In genomic region chr13:67683841-67684240, GRCm38 (mm10) we compare ENCODE assay signal across 7 mouse cellular contexts. TPM values are rescaled to one million over a fixed set of nuclear protein-coding genes. Genes with fewer than 3 reads are reported as not detected.
DNase-seq lines count a peak whose midpoint lies in the region; ATAC-seq and TF ChIP-seq lines count a peak whose summit lies in the region.
"Not testable (repeated sequence)": the region's sequence is repeated elsewhere in the genome, so short reads cannot be mapped to it uniquely, and the experiment has no call there.

No protein-coding gene starts in this region.

- peak overlapping the region; percentile 45 for H3K4me3 ChIP-seq in brown adipose tissue, adult 24 weeks (ENCODE audit: insufficient read depth, low read depth, low read length)
- peak overlapping the region; percentile 72 for H3K4me3 ChIP-seq in forebrain, embryonic 12.5 days (replicated peaks)
- peak overlapping the region; percentile 89 for H3K4me3 ChIP-seq in heart, embryonic 15.5 days
- peak overlapping the region; percentile 74 for H3K4me3 ChIP-seq in intestine, embryonic 16.5 days (ENCODE audit: low read length)
- H3K4me3 ChIP-seq in liver, adult 2 months (ENCODE audit: insufficient read depth, low read depth, low read length), result peak overlapping the region; percentile 10; the same call in 1 of the 2 replicates
- H3K4me3 ChIP-seq in neural tube, embryonic 14.5 days (ENCODE audit: low read depth, low read length), result peak overlapping the region; percentile 57

- not testable (repeated sequence) for H3K4me1 ChIP-seq in brown adipose tissue, adult 24 weeks (ENCODE audit: control insufficient read depth, insufficient read depth, insufficient read length, low read length); forebrain, embryonic 12.5 days; heart, embryonic 15.5 days (replicated peaks); intestine, embryonic 16.5 days (ENCODE audit: control insufficient read depth, insufficient read depth, low read length); liver, adult 2 months (ENCODE audit: control insufficient read depth, insufficient read depth, low read length); neural tube, embryonic 14.5 days (ENCODE audit: control insufficient read depth, insufficient read depth, low read length)

- not testable (repeated sequence) for H3K27me3 ChIP-seq in forebrain, embryonic 12.5 days; heart, embryonic 15.5 days; intestine, embryonic 16.5 days (replicated peaks; ENCODE audit: control insufficient read depth, insufficient read depth, low read length); liver, adult 2 months (ENCODE audit: control insufficient read depth, insufficient read depth, low read length); neural tube, embryonic 14.5 days (ENCODE audit: control insufficient read depth, insufficient read depth, low read length)

- TF ChIP-seq CTCF in liver, adult 2 months (IDR thresholded peaks at IDR 0.05; ENCODE audit: low read depth, low read length), result not testable (repeated sequence)

- peak overlapping the region; percentile 67 for H3K4me2 ChIP-seq in forebrain, embryonic 12.5 days
- peak overlapping the region; percentile 91 for H3K4me2 ChIP-seq in heart, embryonic 15.5 days
- peak overlapping the region; percentile 37 for H3K4me2 ChIP-seq in intestine, embryonic 16.5 days (ENCODE audit: low read depth, low read length)
- peak overlapping the region; percentile 43 for H3K4me2 ChIP-seq in neural tube, embryonic 14.5 days (ENCODE audit: low read depth, low read length)

- WGBS in forebrain, embryonic 12.5 days, result 78% methylated on average over 2 of the region's 2 CpGs
- 70% methylated on average over 2 of the region's 2 CpGs for WGBS in heart, embryonic 15.5 days
- WGBS in intestine, embryonic 16.5 days, result 59% methylated on average over 2 of the region's 2 CpGs
- 74% methylated on average over 2 of the region's 2 CpGs for WGBS in liver, adult 2 months
- 74% methylated on average over 2 of the region's 2 CpGs for WGBS in neural tube, embryonic 14.5 days

- ATAC-seq in forebrain, embryonic 12.5 days (ENCODE audit: low FRiP score), result peak; percentile 45; the same call in 1 of the 2 replicates
- not testable (repeated sequence) for ATAC-seq in heart, embryonic 15.5 days (replicated peaks; ENCODE audit: insufficient number of reproducible peaks, insufficient read depth, low FRiP score, low read depth)
- ATAC-seq in intestine, embryonic 16.5 days, result peak; percentile 65
- 0 out of 2 replicates have a peak, but pooled peaks have one; percentile 14 for ATAC-seq in megakaryocyte, adult 5-6 weeks (ENCODE audit: poor library complexity, severe bottlenecking)
- peak; percentile 25 for ATAC-seq in neural tube, embryonic 14.5 days (ENCODE audit: low read depth)

- not testable (repeated sequence) for TF ChIP-seq POLR2A in liver, adult 2 months (IDR thresholded peaks at IDR 0.05; ENCODE audit: extremely low read depth, insufficient read depth, low read length)

- DNase-seq in liver, adult 2 months (ENCODE audit: extremely low read depth, low read depth, low spot score), result not testable (repeated sequence)

- peak overlapping the region; percentile 38; the same call in 1 of the 2 replicates for H3K9ac ChIP-seq in forebrain, embryonic 12.5 days
- peak overlapping the region; percentile 79; the same call in 1 of the 2 replicates for H3K9ac ChIP-seq in heart, embryonic 15.5 days
- peak overlapping the region; percentile 54; the same call in 1 of the 2 replicates for H3K9ac ChIP-seq in intestine, embryonic 16.5 days (ENCODE audit: low read depth, low read length)
- H3K9ac ChIP-seq in liver, adult 2 months (ENCODE audit: low read depth, low read length); neural tube, embryonic 14.5 days (replicated peaks; ENCODE audit: low read depth, low read length): not testable (repeated sequence)

- not testable (repeated sequence) for H3K36me3 ChIP-seq in forebrain, embryonic 12.5 days (replicated peaks); heart, embryonic 15.5 days; intestine, embryonic 16.5 days (ENCODE audit: control insufficient read depth, insufficient read depth, low read length); liver, adult 2 months (ENCODE audit: control insufficient read depth, insufficient read depth, low read length); neural tube, embryonic 14.5 days (ENCODE audit: control insufficient read depth, insufficient read depth, low read length)

- H3K9me3 ChIP-seq in forebrain, embryonic 12.5 days; heart, embryonic 15.5 days (replicated peaks); intestine, embryonic 16.5 days (ENCODE audit: control insufficient read depth, low read length); neural tube, embryonic 14.5 days (ENCODE audit: control insufficient read depth, low read length): not testable (repeated sequence)

- not testable (repeated sequence) for H3K27ac ChIP-seq in brown adipose tissue, adult 24 weeks (replicated peaks; ENCODE audit: low read depth, low read length); forebrain, embryonic 12.5 days; heart, embryonic 15.5 days; intestine, embryonic 16.5 days (ENCODE audit: low read length); liver, adult 2 months (replicated peaks; ENCODE audit: insufficient read depth, low read depth, low read length); neural tube, embryonic 14.5 days (ENCODE audit: low read depth, low read length)

- H3K79me2 ChIP-seq in liver, adult 2 months (ENCODE audit: control insufficient read depth, insufficient read depth, low read length), result not testable (repeated sequence)

RNA-seq across cellular contexts. Expression of gene Zfp738, which starts 3.0 kb away (rescaled TPM):
- 6.9 and 7.0 TPM in 2 replicates for polyA plus RNA-seq in brown adipose tissue, adult 24 weeks (2012; ENCODE audit: insufficient read depth, insufficient read length, missing spikeins)
- 13.5 and 13.8 TPM in 2 replicates for polyA plus RNA-seq in forebrain, embryonic 12.5 days (2016; fragmentation: Nextera tagmentation; extraction: Ambion mirVana)
- 6.4 and 7.9 TPM in 2 replicates for polyA plus RNA-seq in heart, embryonic 15.5 days (2015; fragmentation: Nextera tagmentation; extraction: Ambion mirVana)
- 7.4 and 9.2 TPM in 2 replicates for polyA plus RNA-seq in intestine, embryonic 16.5 days (2015; fragmentation: Nextera tagmentation; extraction: Ambion mirVana)
- 5.5 and 6.4 TPM in 2 replicates for total RNA-seq in liver, adult 2 months (2014; rRNA removed)
- 1.5 and 2.3 TPM in 2 replicates for polyA plus RNA-seq in liver, adult 2 months (2012; rRNA removed)
- 16.1 and 19.4 TPM in 2 replicates for total RNA-seq in megakaryocyte, adult 5-6 weeks (2015)
- 16.7 and 24.6 TPM in 2 replicates for total RNA-seq in megakaryocyte, adult 5-6 weeks (2017)
- polyA plus RNA-seq in neural tube, embryonic 14.5 days (2014; fragmentation: Nextera tagmentation; extraction: Ambion mirVana), result 15.2 and 17.3 TPM in 2 replicates

RNA-seq across cellular contexts. Expression of gene Zfp65, which starts 45.1 kb away (rescaled TPM):
- 3.0 and 6.1 TPM in 2 replicates for polyA plus RNA-seq in brown adipose tissue, adult 24 weeks (2012; ENCODE audit: insufficient read depth, insufficient read length, missing spikeins)
- 9.3 and 9.6 TPM in 2 replicates for polyA plus RNA-seq in forebrain, embryonic 12.5 days (2016; fragmentation: Nextera tagmentation; extraction: Ambion mirVana)
- 3.6 and 3.7 TPM in 2 replicates for polyA plus RNA-seq in heart, embryonic 15.5 days (2015; fragmentation: Nextera tagmentation; extraction: Ambion mirVana)
- 4.5 and 5.3 TPM in 2 replicates for polyA plus RNA-seq in intestine, embryonic 16.5 days (2015; fragmentation: Nextera tagmentation; extraction: Ambion mirVana)
- total RNA-seq in liver, adult 2 months (2014; rRNA removed), result 7.2 and 8.5 TPM in 2 replicates
- 0.46 and 0.65 TPM in 2 replicates for polyA plus RNA-seq in liver, adult 2 months (2012; rRNA removed)
- total RNA-seq in megakaryocyte, adult 5-6 weeks (2015), result 11.0 and 17.1 TPM in 2 replicates
- total RNA-seq in megakaryocyte, adult 5-6 weeks (2017), result 14.0 and 15.9 TPM in 2 replicates
- 6.1 TPM in 2 replicates for polyA plus RNA-seq in neural tube, embryonic 14.5 days (2014; fragmentation: Nextera tagmentation; extraction: Ambion mirVana)

RNA-seq across cellular contexts. Expression of gene Zfp729a, which starts 46.2 kb away (rescaled TPM):
- 2.0 and 3.9 TPM in 2 replicates for polyA plus RNA-seq in brown adipose tissue, adult 24 weeks (2012; ENCODE audit: insufficient read depth, insufficient read length, missing spikeins)
- polyA plus RNA-seq in forebrain, embryonic 12.5 days (2016; fragmentation: Nextera tagmentation; extraction: Ambion mirVana), result 3.4 and 3.8 TPM in 2 replicates
- polyA plus RNA-seq in heart, embryonic 15.5 days (2015; fragmentation: Nextera tagmentation; extraction: Ambion mirVana), result 1.4 TPM in 2 replicates
- polyA plus RNA-seq in intestine, embryonic 16.5 days (2015; fragmentation: Nextera tagmentation; extraction: Ambion mirVana), result 1.8 and 3.0 TPM in 2 replicates
- 3.9 and 4.9 TPM in 2 replicates for total RNA-seq in liver, adult 2 months (2014; rRNA removed)
- polyA plus RNA-seq in liver, adult 2 months (2012; rRNA removed), result 0.30 and 0.70 TPM in 2 replicates
- 13.8 and 17.5 TPM in 2 replicates for total RNA-seq in megakaryocyte, adult 5-6 weeks (2015)
- 7.7 and 21.3 TPM in 2 replicates for total RNA-seq in megakaryocyte, adult 5-6 weeks (2017)
- 4.1 and 5.1 TPM in 2 replicates for polyA plus RNA-seq in neural tube, embryonic 14.5 days (2014; fragmentation: Nextera tagmentation; extraction: Ambion mirVana)

RNA-seq across cellular contexts. Expression of gene Gm49345, which starts 46.3 kb away (rescaled TPM):
- 1.7 TPM in 1 of 2 replicates, not detected in the other for polyA plus RNA-seq in brown adipose tissue, adult 24 weeks (2012; ENCODE audit: insufficient read depth, insufficient read length, missing spikeins)
- 0.49 TPM in 1 of 2 replicates, not detected in the other for polyA plus RNA-seq in forebrain, embryonic 12.5 days (2016; fragmentation: Nextera tagmentation; extraction: Ambion mirVana)
- 0.24 and 0.57 TPM in 2 replicates for polyA plus RNA-seq in heart, embryonic 15.5 days (2015; fragmentation: Nextera tagmentation; extraction: Ambion mirVana)
- not detected in 2 replicates for polyA plus RNA-seq in intestine, embryonic 16.5 days (2015; fragmentation: Nextera tagmentation; extraction: Ambion mirVana)
- total RNA-seq in liver, adult 2 months (2014; rRNA removed), result not detected in 2 replicates
- polyA plus RNA-seq in liver, adult 2 months (2012; rRNA removed), result not detected in 2 replicates
- not detected in 2 replicates for total RNA-seq in megakaryocyte, adult 5-6 weeks (2015)
- not detected in 2 replicates for total RNA-seq in megakaryocyte, adult 5-6 weeks (2017)
- polyA plus RNA-seq in neural tube, embryonic 14.5 days (2014; fragmentation: Nextera tagmentation; extraction: Ambion mirVana), result 1.2 TPM in 1 of 2 replicates, not detected in the other

Comparison
In these comparisons a context has a peak if more than half of its experiments do, and no peak if none do; other contexts are left out.
1. H3K4me3 ChIP-seq: peak in every context shown above with its lines; median percentile 89 in heart, embryonic 15.5 days; 74 in intestine, embryonic 16.5 days; 72 in forebrain, embryonic 12.5 days; 57 in neural tube, embryonic 14.5 days; 45 in brown adipose tissue, adult 24 weeks; 10 in liver, adult 2 months.
2. H3K4me2 ChIP-seq: peak in every context shown above with its lines; median percentile 91 in heart, embryonic 15.5 days; 67 in forebrain, embryonic 12.5 days; 43 in neural tube, embryonic 14.5 days; 37 in intestine, embryonic 16.5 days.